Mouse (Mus musculus): ENCODE data around the gene Hsf5. TPM values are rescaled to one million over a fixed set of nuclear protein-coding genes. Genes with fewer than 3 reads are reported as not detected.

The Hsf5 gene
- polyA plus RNA-seq, 1 experiment from 2014 or later: 0.61 TPM

GRCm38 (mm10) chr11:87704289-87704688, 87.3 kb downstream of the Hsf5 start:
- Histone ChIP-seq H3K27ac (no peak overlapping the region), H3K9me3 (no peaks in the 10 kb centered on the region), H3K27me3 (replicated peaks) (no peaks in the 10 kb centered on the region), H3K4me2 (no peak overlapping the region), H3K4me3 (no peak overlapping the region), H3K9ac (no peak overlapping the region), H3K4me1 (no peaks in the 10 kb centered on the region), H3K36me3 (replicated peaks) (no peaks in the 10 kb centered on the region)
- no peak for ATAC-seq (replicated peaks)
- 84% methylated on average over 9 of the region's 9 CpGs for WGBS

GRCm38 (mm10) chr11:87707570-87707969, 90.6 kb downstream of the Hsf5 start:
- Histone ChIP-seq H3K4me2 (no peak overlapping the region), H3K4me3 (no peak overlapping the region), H3K27ac (no peak overlapping the region), H3K4me1 (peaks cover 4% of the 10 kb centered on the region; the same call in 1 of the 2 replicates), H3K27me3 (replicated peaks) (peaks cover 6% of the 10 kb centered on the region; the same call in 1 of the 2 replicates), H3K9ac (no peak overlapping the region), H3K36me3 (replicated peaks) (no peaks in the 10 kb centered on the region), H3K9me3 (no peaks in the 10 kb centered on the region)
- 22% methylated on average over 8 of the region's 8 CpGs for WGBS
- no peak for ATAC-seq (replicated peaks)

- peaks cover 4% of the 10 kb centered on the region; the same call in 1 of the 2 replicates for H3K4me1 ChIP-seq
- 79% methylated on average over 5 of the region's 5 CpGs for WGBS
These were observed 92.0 kb downstream of the Hsf5 start for GRCm38 (mm10) chr11:87708979-87709378.

More at GRCm38 (mm10) chr11:87708979-87709378, 92.0 kb downstream of the Hsf5 start:
- H3K27ac ChIP-seq: no peak overlapping the region
- no peak for ATAC-seq (replicated peaks)
- H3K27me3 ChIP-seq (replicated peaks): peaks cover 6% of the 10 kb centered on the region; the same call in 1 of the 2 replicates
- H3K9ac ChIP-seq: no peak overlapping the region
- no peak overlapping the region for H3K4me3 ChIP-seq
- H3K9me3 ChIP-seq: no peaks in the 10 kb centered on the region
- no peaks in the 10 kb centered on the region for H3K36me3 ChIP-seq (replicated peaks)
- H3K4me2 ChIP-seq: no peak overlapping the region

Other genes with a start within 250 kb of the Hsf5 start
- 4.0 and 4.5 TPM in 2 replicates for gene Rad51c, start 212.2 kb upstream of the Hsf5 start, polyA plus RNA-seq (2015; fragmentation: Nextera tagmentation; extraction: Ambion mirVana)
- gene Tex14, start 212.1 kb upstream of the Hsf5 start, polyA plus RNA-seq (2015; fragmentation: Nextera tagmentation; extraction: Ambion mirVana): 0.28 and 0.50 TPM in 2 replicates
- gene Gm11492, start 50.5 kb upstream of the Hsf5 start, polyA plus RNA-seq (2015; fragmentation: Nextera tagmentation; extraction: Ambion mirVana): not detected in 2 replicates
- gene Sept4, start 48.3 kb upstream of the Hsf5 start, polyA plus RNA-seq (2015; fragmentation: Nextera tagmentation; extraction: Ambion mirVana): 28.2 and 28.4 TPM in 2 replicates
- gene Mtmr4, start 25.0 kb upstream of the Hsf5 start, polyA plus RNA-seq (2015; fragmentation: Nextera tagmentation; extraction: Ambion mirVana): 57.2 and 59.8 TPM in 2 replicates
- 0.83 and 1.2 TPM in 2 replicates for gene Rnf43, start 45.6 kb downstream of the Hsf5 start, polyA plus RNA-seq (2015; fragmentation: Nextera tagmentation; extraction: Ambion mirVana)
- gene Supt4a, start 120.4 kb downstream of the Hsf5 start, polyA plus RNA-seq (2015; fragmentation: Nextera tagmentation; extraction: Ambion mirVana): 136 and 137 TPM in 2 replicates
- gene Tspoap1, start 143.4 kb downstream of the Hsf5 start, polyA plus RNA-seq (2015; fragmentation: Nextera tagmentation; extraction: Ambion mirVana): 65.8 and 72.5 TPM in 2 replicates
- gene Mpo, start 176.4 kb downstream of the Hsf5 start, polyA plus RNA-seq (2015; fragmentation: Nextera tagmentation; extraction: Ambion mirVana): 0.12 and 1.2 TPM in 2 replicates
- 1.5 and 1.8 TPM in 2 replicates for gene Lpo, start 211.1 kb downstream of the Hsf5 start, polyA plus RNA-seq (2015; fragmentation: Nextera tagmentation; extraction: Ambion mirVana)
- gene Mks1, start 236.1 kb downstream of the Hsf5 start, polyA plus RNA-seq (2015; fragmentation: Nextera tagmentation; extraction: Ambion mirVana): 12.1 and 12.8 TPM in 2 replicates

Data from midbrain, embryonic 15.5 days (tissue).